Mouse (Mus musculus): ENCODE data around the gene Fam98c. TPM values are rescaled to one million over a fixed set of nuclear protein-coding genes. Genes with fewer than 3 reads are reported as not detected.

The Fam98c gene
- polyA plus RNA-seq, 2 experiments = 4.6 to 5.1 TPM

DNA sequence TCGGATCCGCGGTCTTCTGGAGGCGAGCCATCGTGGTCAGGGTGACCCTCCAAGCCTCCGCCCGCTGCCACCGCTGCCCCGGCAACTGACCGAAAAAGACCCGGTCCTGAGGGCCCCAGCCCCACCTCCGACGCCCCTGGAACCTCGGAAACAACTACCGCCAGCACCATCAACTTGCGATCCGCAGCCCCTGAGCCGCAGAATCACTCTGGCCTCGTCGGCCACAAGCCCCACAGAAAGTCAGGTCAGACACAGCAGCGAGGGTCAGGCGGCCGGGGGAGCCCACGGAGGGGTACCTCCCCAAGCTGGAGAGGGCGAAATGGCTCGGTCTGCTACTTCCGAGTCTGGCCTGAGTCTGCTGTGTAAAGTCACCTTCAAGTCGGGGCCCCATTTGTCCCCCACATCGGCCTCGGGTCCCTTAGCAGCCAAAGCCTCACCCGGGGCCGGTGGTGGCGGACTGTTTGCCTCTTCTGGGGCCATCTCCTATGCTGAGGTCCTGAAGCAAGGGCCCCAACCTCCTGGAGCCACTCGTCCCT, 15.6 kb upstream of the Fam98c start:
- DNase-seq (ENCODE audit: low read depth in 3 of 3, low spot score in 3 of 3) (no peak), ATAC-seq (ENCODE audit: insufficient read depth) (no peak)
- TF ChIP-seq EP300 (IDR thresholded peaks at IDR 0.05; ENCODE audit: low read depth) = no peak
- TF ChIP-seq CTCF (IDR thresholded peaks at IDR 0.05; ENCODE audit: low read depth) = no peak
- Histone ChIP-seq H3K36me3 (replicated peaks; ENCODE audit: control insufficient read depth, insufficient read depth, low read depth) (peaks cover 21% of the 10 kb centered on the region), H3K27me3 (ENCODE audit: control insufficient read depth, insufficient read depth, low read length) (peaks cover 54% of the 10 kb centered on the region), H3K4me3 (ENCODE audit: insufficient read depth in 1 of 2, low read depth in 2 of 2, low read length in 2 of 2) (peak overlapping the region in 1 of 2 experiments; percentile 53; a peak in 2 of 4 replicates), H3K27ac (no peak overlapping the region), H3K9ac (replicated peaks) (no peak overlapping the region), H3K9me3 (ENCODE audit: control insufficient read depth, low read length) (no peaks in the 10 kb centered on the region), H3K4me2 (ENCODE audit: low read depth) (peak overlapping the region; percentile 61), H3K4me1 (replicated peaks; ENCODE audit: control insufficient read depth in 2 of 2, insufficient read depth in 2 of 2, low read length in 1 of 2) (peaks cover 2 to 6% of the 10 kb centered on the region in 2 experiments; a peak in 1 of 4 replicates)
- 6% methylated on average over 34 of the region's 34 CpGs for WGBS (ENCODE audit: insufficient replicate concordance)

GRCm38 (mm10) chr7:29170755-29171561, 14.9 kb upstream of the Fam98c start:
- ATAC-seq (ENCODE audit: insufficient read depth) (no peak; the same call in 1 of the 2 replicates), DNase-seq (ENCODE audit: low read depth in 3 of 3, low spot score in 3 of 3) (no peak)
- Histone ChIP-seq H3K27me3 (ENCODE audit: control insufficient read depth, insufficient read depth, low read length) (peaks cover 54% of the 10 kb centered on the region), H3K36me3 (replicated peaks; ENCODE audit: control insufficient read depth, insufficient read depth, low read depth) (peaks cover 15% of the 10 kb centered on the region), H3K27ac (no peak overlapping the region), H3K9ac (replicated peaks) (peak overlapping the region; percentile 7; the same call in 1 of the 2 replicates), H3K4me2 (ENCODE audit: low read depth) (peak overlapping the region; percentile 61), H3K9me3 (ENCODE audit: control insufficient read depth, low read length) (no peaks in the 10 kb centered on the region), H3K4me3 (ENCODE audit: insufficient read depth in 1 of 2, low read depth in 2 of 2, low read length in 2 of 2) (peak overlapping the region; percentile 35 to 53; a peak in 3 of 4 replicates), H3K4me1 (replicated peaks; ENCODE audit: control insufficient read depth in 2 of 2, insufficient read depth in 2 of 2, low read length in 1 of 2) (peaks cover 2 to 6% of the 10 kb centered on the region in 2 experiments; a peak in 1 of 4 replicates)
- no peak for TF ChIP-seq EP300 (IDR thresholded peaks at IDR 0.05; ENCODE audit: low read depth)
- no peak for TF ChIP-seq CTCF (IDR thresholded peaks at IDR 0.05; ENCODE audit: low read depth)
- 1% methylated on average over 41 of the region's 43 CpGs for WGBS (ENCODE audit: insufficient replicate concordance)

GRCm38 (mm10) chr7:29170066-29170754, 14.2 kb upstream of the Fam98c start, which contains the start of the genes Ggn and Spred3:
Ggn (plus strand) TSS chr7:29170210.
Spred3 (minus strand) TSS chr7:29170411.
- peak within 1 kb of the TSS; percentile 7; the same call in 1 of the 2 replicates for H3K9ac ChIP-seq (replicated peaks)

GRCm38 (mm10) chr7:29169231-29170065, 13.4 kb upstream of the Fam98c start:
- 1% methylated on average over 38 of the region's 39 CpGs for WGBS (ENCODE audit: insufficient replicate concordance)
- DNase-seq (ENCODE audit: low read depth in 3 of 3, low spot score in 3 of 3) (peak in 1 of 3 experiments; percentile 42), ATAC-seq (ENCODE audit: insufficient read depth) (peak; percentile 53; the same call in 1 of the 2 replicates)
- TF ChIP-seq EP300 (IDR thresholded peaks at IDR 0.05; ENCODE audit: low read depth) (no peak), CTCF (IDR thresholded peaks at IDR 0.05; ENCODE audit: low read depth) (no peak)
- Histone ChIP-seq H3K4me3 (ENCODE audit: insufficient read depth in 1 of 2, low read depth in 2 of 2, low read length in 2 of 2) (peak overlapping the region; percentile 34 to 53), H3K36me3 (replicated peaks; ENCODE audit: control insufficient read depth, insufficient read depth, low read depth) (peaks cover 4% of the 10 kb centered on the region), H3K27ac (no peak overlapping the region), H3K9ac (replicated peaks) (no peak overlapping the region), H3K27me3 (ENCODE audit: control insufficient read depth, insufficient read depth, low read length) (peaks cover 54% of the 10 kb centered on the region), H3K9me3 (ENCODE audit: control insufficient read depth, low read length) (no peaks in the 10 kb centered on the region), H3K4me2 (ENCODE audit: low read depth) (peak overlapping the region; percentile 61), H3K4me1 (replicated peaks; ENCODE audit: control insufficient read depth in 2 of 2, insufficient read depth in 2 of 2, low read length in 1 of 2) (peaks cover 2 to 6% of the 10 kb centered on the region in 2 experiments; a peak in 1 of 4 replicates)

More at GRCm38 (mm10) chr7:29170066-29170754, 14.2 kb upstream of the Fam98c start, which contains the start of the genes Ggn and Spred3:
- under 1% methylated on average over 30 of the region's 30 CpGs for WGBS (ENCODE audit: insufficient replicate concordance)
- Histone ChIP-seq H3K4me3 (ENCODE audit: insufficient read depth in 1 of 2, low read depth in 2 of 2, low read length in 2 of 2) (peak within 1 kb of the TSS; percentile 35 to 53), H3K4me2 (ENCODE audit: low read depth) (peak within 1 kb of the TSS; percentile 61), H3K9me3 (ENCODE audit: control insufficient read depth, low read length) (no peaks in the 10 kb centered on the region), H3K27me3 (ENCODE audit: control insufficient read depth, insufficient read depth, low read length) (peaks cover 54% of the 10 kb centered on the region), H3K4me1 (replicated peaks; ENCODE audit: control insufficient read depth in 2 of 2, insufficient read depth in 2 of 2, low read length in 1 of 2) (peaks cover 2 to 6% of the 10 kb centered on the region in 2 experiments; a peak in 1 of 4 replicates), H3K36me3 (replicated peaks; ENCODE audit: control insufficient read depth, insufficient read depth, low read depth) (peaks cover 7% of the 10 kb centered on the region), H3K27ac (no peak within 1 kb of the TSS)
- peak; percentile 53 for ATAC-seq (ENCODE audit: insufficient read depth)
- TF ChIP-seq CTCF (IDR thresholded peaks at IDR 0.05; ENCODE audit: low read depth) = no peak
- DNase-seq (ENCODE audit: low read depth in 3 of 3, low spot score in 3 of 3) = peak; percentile 52 to 71 (median 56)

All from liver, embryonic 14.5 days (tissue).